Mouse (Mus musculus) heart, postnatal 25 days (tissue): ENCODE measurements around the gene Prdx1. TPM values are rescaled to one million over a fixed set of nuclear protein-coding genes. Genes with fewer than 3 reads are reported as not detected.

Experiments
- DNase-seq: peaks from one replicate; pipeline ENCODE4 v3.0.0; 2022; ENCODE audit warnings: low spot score
- intact Hi-C: fragments of 180-260 bp; cut with DNase I; formaldehyde crosslinking; loops from one replicate; pipeline ENCODE4 v1.15.1; 2025
- total RNA-seq, 2 experiments: library from RNA; stranded (reverse); gene quantifications; 2 replicates each; pipeline ENCODE4 v1.2.3; 2021

Gene Prdx1
- total RNA-seq, 2 experiments from 2014 or later = 429 to 473 TPM

DNA sequence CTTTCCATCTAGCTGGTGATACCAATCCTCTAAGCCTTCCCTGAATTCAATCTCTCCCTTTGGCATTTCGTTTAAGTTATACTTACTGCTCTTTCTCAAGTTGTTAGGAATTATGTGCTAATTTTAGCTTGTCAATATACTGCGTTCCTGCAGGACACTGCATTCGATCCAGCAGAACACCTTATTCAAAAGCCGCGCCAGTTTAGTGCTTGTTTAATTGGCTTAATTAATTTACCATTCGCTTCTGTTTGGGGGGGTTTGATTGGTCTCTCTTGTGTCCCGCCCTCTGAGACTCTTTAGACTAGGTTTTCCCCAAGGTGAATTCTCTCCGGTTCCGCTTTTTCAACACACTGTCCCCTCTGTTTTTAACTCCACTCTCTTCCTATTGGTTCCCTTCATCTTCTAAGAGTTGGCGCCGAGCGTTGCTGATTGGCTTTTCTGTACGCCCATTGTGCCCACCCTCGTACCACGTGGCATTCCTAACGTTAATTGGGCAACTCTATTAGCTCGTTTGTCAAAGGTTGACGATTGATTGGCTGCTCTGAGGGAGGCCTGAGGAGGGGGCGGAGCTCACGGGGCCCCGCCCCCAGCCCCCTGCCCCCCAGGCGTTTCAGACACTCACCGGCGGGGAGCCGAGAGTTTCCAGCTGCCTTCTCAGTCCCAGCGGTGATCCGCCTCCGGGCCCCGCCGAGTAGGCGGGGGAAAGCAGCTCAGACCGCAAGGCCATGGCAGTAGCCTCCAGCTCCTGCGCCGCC lies 35.2 kb downstream of the Prdx1 start, which contains the start of gene Tesk2:
Tesk2 (plus strand) TSS at position 606 of the 755 bp plus-strand sequence.
- intact Hi-C loops = no loop called here

DNA sequence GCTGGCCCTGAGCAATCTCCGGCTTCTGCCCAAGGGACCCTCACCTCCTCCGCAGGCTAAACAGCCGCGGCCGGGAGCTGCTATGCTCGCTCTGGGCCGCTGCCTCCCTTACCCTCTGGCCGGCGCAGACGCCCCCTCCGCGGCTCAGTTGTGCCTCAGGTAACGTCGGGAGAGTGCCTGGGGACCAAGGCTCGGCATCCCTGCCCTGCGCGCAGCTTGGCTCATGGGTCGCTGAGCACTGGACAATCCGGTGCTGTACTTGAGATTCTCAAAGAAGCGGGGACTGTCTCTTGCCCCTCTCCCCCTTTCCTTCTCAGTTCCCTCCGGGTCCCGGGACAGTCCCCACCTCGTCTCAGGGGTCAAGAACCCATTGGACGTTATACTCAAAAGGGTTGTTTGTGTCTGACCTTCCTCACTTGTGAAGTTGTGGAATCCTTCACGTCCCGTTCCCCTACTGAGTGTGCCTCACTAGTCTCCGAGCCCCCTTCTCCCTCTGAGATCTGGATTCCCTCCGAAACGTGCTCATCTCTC lies 35.8 kb downstream of the Prdx1 start:
- intact Hi-C loops = no loop called here
- DNase-seq = no peak

More for the DNA sequence above, 35.2 kb downstream of the Prdx1 start, which contains the start of gene Tesk2:
- DNase-seq = peak; percentile 90

DNA sequence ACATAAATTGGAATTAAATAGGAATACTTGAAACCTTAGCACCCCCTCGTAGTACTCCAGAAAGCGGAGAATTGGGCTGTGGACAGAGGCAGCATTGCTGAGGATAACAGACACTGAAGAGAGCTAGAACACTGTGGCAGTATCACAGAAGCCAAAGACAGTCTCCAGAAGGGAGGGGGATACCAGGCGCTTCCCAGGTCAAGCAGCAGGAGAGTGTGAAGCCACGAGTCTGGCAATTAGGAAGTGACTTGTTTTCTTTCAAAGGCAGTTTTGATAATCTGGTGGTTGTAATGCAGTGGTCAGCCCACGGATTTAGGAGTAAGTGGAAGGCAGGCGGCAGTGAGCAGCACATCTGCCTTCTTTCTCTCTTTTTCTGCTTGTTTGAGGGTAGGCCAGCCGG lies 36.9 kb downstream of the Prdx1 start:
- no peak for DNase-seq
- intact Hi-C loops = no loop called here

DNA sequence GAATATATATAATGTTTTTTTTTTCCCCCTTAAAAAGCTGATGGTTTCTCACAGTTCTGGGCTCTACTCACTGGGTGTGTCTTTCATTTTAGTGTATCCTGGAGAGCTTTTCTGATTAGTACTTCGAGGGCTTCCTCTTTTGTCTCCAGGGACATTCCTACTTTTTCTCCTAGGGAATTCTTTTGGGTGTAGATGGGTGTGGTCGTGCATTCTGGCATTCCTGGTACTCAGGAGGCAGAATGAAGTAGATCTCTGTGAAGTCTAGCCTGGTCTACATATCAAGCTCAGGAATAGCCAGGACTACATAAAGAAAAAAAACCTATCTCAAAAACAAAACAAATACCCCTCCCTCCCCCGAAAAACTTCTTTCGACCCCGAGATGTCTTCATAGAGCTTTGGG lies 40.1 kb downstream of the Prdx1 start:
- intact Hi-C loops = no loop called here
- DNase-seq = no peak

GRCm38 (mm10) chr4:116727401-116727800 lies 42.1 kb downstream of the Prdx1 start:
- intact Hi-C loops = no loop called here

DNA sequence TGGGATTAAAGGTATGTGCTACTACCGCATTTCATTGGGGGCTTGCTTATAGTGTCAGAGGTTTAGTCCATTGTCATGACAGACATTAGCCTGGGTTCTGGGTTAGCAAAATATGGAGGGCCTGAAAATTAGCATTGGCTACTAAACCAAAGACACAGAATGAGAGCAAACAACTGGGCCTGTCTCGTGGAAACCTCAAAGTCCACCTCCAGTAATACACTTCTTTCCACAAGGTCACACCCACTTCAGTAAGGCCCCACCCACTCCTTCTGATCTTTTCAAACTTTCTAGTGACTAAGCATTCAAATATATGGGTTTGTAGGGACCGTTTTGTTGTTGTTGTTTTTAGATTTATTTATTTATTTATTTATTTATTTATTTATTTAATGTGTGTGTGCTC lies 44.2 kb downstream of the Prdx1 start:
- DNase-seq = no peak
- intact Hi-C loops = no loop called here

More at GRCm38 (mm10) chr4:116727401-116727800, 42.1 kb downstream of the Prdx1 start:
- no peak for DNase-seq

GRCm38 (mm10) chr4:116731077-116731476 lies 45.7 kb downstream of the Prdx1 start:
- intact Hi-C loops = no loop called here
- no peak for DNase-seq

GRCm38 (mm10) chr4:116732355-116732754 lies 47.0 kb downstream of the Prdx1 start:
- no peak for DNase-seq
- intact Hi-C loops = no loop called here

GRCm38 (mm10) chr4:116734996-116735395 lies 49.7 kb downstream of the Prdx1 start:
- intact Hi-C loops = no loop called here
- DNase-seq = no peak

GRCm38 (mm10) chr4:116738972-116739751 lies 53.8 kb downstream of the Prdx1 start:
- intact Hi-C loops = no loop called here
- no peak for DNase-seq

DNA sequence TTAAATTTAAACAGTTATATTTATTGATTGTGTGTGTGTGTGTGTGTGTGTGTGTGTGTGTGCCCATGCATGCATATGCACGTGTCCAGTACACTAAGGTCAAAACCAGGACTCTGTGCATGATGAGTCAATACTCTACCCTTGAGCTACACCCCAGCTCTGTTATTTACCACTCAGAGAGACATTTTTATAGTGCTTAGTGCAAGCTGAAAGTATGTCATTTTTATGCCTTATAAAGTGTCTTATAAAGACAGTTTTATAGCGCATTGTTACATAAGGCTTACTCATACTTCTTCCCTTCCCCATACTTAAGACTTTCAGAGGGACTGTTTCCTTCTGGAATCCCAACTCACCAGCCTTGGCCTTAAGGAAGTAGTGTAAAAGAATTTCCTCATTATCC lies 64.4 kb downstream of the Prdx1 start:
- intact Hi-C loops = no loop called here
- no peak for DNase-seq

Other genes starting within 250 kb of the Prdx1 start
- 100 to 1,000 TPM; 118 to 119 TPM for gene Mast2, start 221.4 kb upstream of the Prdx1 start, total RNA-seq
- 10 to 100 TPM; 12.4 to 16.2 TPM for gene Ipp, start 178.0 kb upstream of the Prdx1 start, total RNA-seq
- gene Tmem69, start 129.6 kb upstream of the Prdx1 start, total RNA-seq = 10 to 100 TPM; 24.9 to 25.2 TPM
- 10 to 100 TPM; 59.5 to 80.0 TPM for gene Gpbp1l1, start 127.9 kb upstream of the Prdx1 start, total RNA-seq
- gene Ccdc17, start 88.9 kb upstream of the Prdx1 start, total RNA-seq = 1 to 10 TPM; 3.0 to 4.2 TPM
- 10 to 100 TPM; 21.1 to 24.6 TPM for gene Nasp, start 57.6 kb upstream of the Prdx1 start, total RNA-seq
- gene Akr1a1, start 33.9 kb upstream of the Prdx1 start, total RNA-seq = 100 to 1,000 TPM; 277 to 278 TPM
- gene Mmachc, start 22.9 kb downstream of the Prdx1 start, total RNA-seq = 10 to 100 TPM; 57.6 TPM
- gene Ccdc163, start 23.0 kb downstream of the Prdx1 start, total RNA-seq = 1 to 10 TPM; 5.5 to 5.6 TPM
- gene Tesk2, start 35.4 kb downstream of the Prdx1 start, total RNA-seq = 1 to 10 TPM; 2.3 to 2.5 TPM
- 1 to 10 TPM; 6.9 to 8.2 TPM for gene Toe1, start 122.1 kb downstream of the Prdx1 start, total RNA-seq
- gene Mutyh, start 122.2 kb downstream of the Prdx1 start, total RNA-seq = 1 to 10 TPM; 1.5 to 1.6 TPM
- 1 to 10 TPM; 4.2 to 4.8 TPM for gene Hpdl, start 136.2 kb downstream of the Prdx1 start, total RNA-seq
- 1 to 10 TPM in 1 of 2 experiments, under 1 TPM in 1; 0.94 to 1.2 TPM for gene Zswim5, start 191.8 kb downstream of the Prdx1 start, total RNA-seq